In genomic region chr4:134246256-134246655, GRCm38 (mm10) we compare ENCODE assay signal across 15 mouse cellular contexts. TPM values are rescaled to one million over a fixed set of nuclear protein-coding genes. Genes with fewer than 3 reads are reported as not detected.
DNase-seq lines count a peak whose midpoint lies in the region; ATAC-seq and TF ChIP-seq lines count a peak whose summit lies in the region.
"Had no signal": no experiment of that assay in that cellular context is flagged by ENCODE, and none has a peak within 500 bp of the region (broad histone marks: within the 10 kb centered on the region; RNA-seq: fewer than 3 reads in every experiment).

No protein-coding gene starts in this region.

- peak; percentile 63 for DNase-seq in kidney, adult 2 months
- DNase-seq in kidney, postnatal 14 days: no peak
- no peak for DNase-seq in yolk sac, embryonic 10.5 days (ENCODE audit: low spot score)
- DNase-seq in stomach, postnatal 0 days (ENCODE audit: low spot score): no peak
- no peak for DNase-seq in thymus, adult 18-20 months
- DNase-seq: cerebellum, adult 8-10 months; heart, postnatal 36 days; liver; lung, postnatal 10 days; right cerebral cortex, postnatal 4 days had no signal

- TF ChIP-seq EP300 in stomach, postnatal 0 days (optimal IDR thresholded peaks at IDR 0.05): no peak

- ATAC-seq in embryonic facial prominence, embryonic 13.5 days (ENCODE audit: insufficient number of reproducible peaks, insufficient read depth, low FRiP score, low TSS enrichment, low read depth): no peak
- 0 out of 2 replicates have a peak, but pooled peaks have one; percentile 1 for ATAC-seq in hindbrain, embryonic 13.5 days (ENCODE audit: low FRiP score)
- no peak for ATAC-seq in neural tube, embryonic 12.5 days (ENCODE audit: low FRiP score, low read depth)
- no peak for ATAC-seq in stomach, postnatal 0 days (ENCODE audit: low FRiP score, low TSS enrichment)

- H3K27ac ChIP-seq in kidney, adult 2 months (ENCODE audit: insufficient read depth, low read depth, low read length): no peak overlapping the region
- no peak overlapping the region for H3K27ac ChIP-seq in embryonic facial prominence, embryonic 13.5 days
- H3K27ac ChIP-seq in hindbrain, embryonic 13.5 days: peak overlapping the region; percentile 48; the same call in 1 of the 2 replicates
- no peak overlapping the region for H3K27ac ChIP-seq in neural tube, embryonic 12.5 days
- no peak overlapping the region for H3K27ac ChIP-seq in stomach, postnatal 0 days (replicated peaks)

- H3K4me1 ChIP-seq in kidney, adult 2 months (ENCODE audit: control insufficient read depth, insufficient read depth, low read length): peaks cover 8% of the 10 kb centered on the region; the same call in 1 of the 2 replicates
- H3K4me1 ChIP-seq in embryonic facial prominence, embryonic 13.5 days: peaks cover 42% of the 10 kb centered on the region
- H3K4me1 ChIP-seq in hindbrain, embryonic 13.5 days (replicated peaks): peaks cover 52% of the 10 kb centered on the region
- peaks cover 42% of the 10 kb centered on the region for H3K4me1 ChIP-seq in neural tube, embryonic 12.5 days
- peaks cover 5% of the 10 kb centered on the region; the same call in 1 of the 2 replicates for H3K4me1 ChIP-seq in stomach, postnatal 0 days (replicated peaks; ENCODE audit: control insufficient read depth, insufficient read depth)

- no peak overlapping the region for H3K9ac ChIP-seq in embryonic facial prominence, embryonic 13.5 days
- no peak overlapping the region for H3K9ac ChIP-seq in hindbrain, embryonic 13.5 days
- no peak overlapping the region for H3K9ac ChIP-seq in neural tube, embryonic 12.5 days
- H3K9ac ChIP-seq in stomach, postnatal 0 days (ENCODE audit: low read length): no peak overlapping the region

- H3K36me3 ChIP-seq in kidney, adult 2 months (ENCODE audit: control insufficient read depth, insufficient read depth, low read length): no peaks in the 10 kb centered on the region
- H3K36me3 ChIP-seq in embryonic facial prominence, embryonic 13.5 days: peaks cover 6% of the 10 kb centered on the region; the same call in 1 of the 2 replicates
- H3K36me3 ChIP-seq in hindbrain, embryonic 13.5 days: no peaks in the 10 kb centered on the region
- H3K36me3 ChIP-seq in neural tube, embryonic 12.5 days: no peaks in the 10 kb centered on the region
- H3K36me3 ChIP-seq in stomach, postnatal 0 days (ENCODE audit: control insufficient read depth, insufficient read depth, low read length): no peaks in the 10 kb centered on the region

- H3K27me3 ChIP-seq in kidney, adult 2 months (replicated peaks; ENCODE audit: control insufficient read depth, insufficient read depth, low read length): peaks cover 3% of the 10 kb centered on the region; the same call in 1 of the 2 replicates
- H3K27me3 ChIP-seq in embryonic facial prominence, embryonic 13.5 days: peaks cover 52% of the 10 kb centered on the region
- H3K27me3 ChIP-seq in hindbrain, embryonic 13.5 days: peaks cover 52% of the 10 kb centered on the region
- peaks cover 42% of the 10 kb centered on the region for H3K27me3 ChIP-seq in neural tube, embryonic 12.5 days (replicated peaks)
- peaks cover 4% of the 10 kb centered on the region; the same call in 1 of the 2 replicates for H3K27me3 ChIP-seq in stomach, postnatal 0 days (ENCODE audit: control insufficient read depth, insufficient read depth, low read length)

- TF ChIP-seq CTCF in kidney, adult 2 months (conservative IDR thresholded peaks at IDR 0.05; ENCODE audit: insufficient read depth, insufficient read length, low read depth, low read length): no peak
- TF ChIP-seq CTCF in stomach, postnatal 0 days (IDR thresholded peaks at IDR 0.05; ENCODE audit: low read depth): no peak

- H3K4me2 ChIP-seq in embryonic facial prominence, embryonic 13.5 days: 0 out of 2 replicates have a peak overlapping the region, but pooled peaks have one; percentile 90
- H3K4me2 ChIP-seq in hindbrain, embryonic 13.5 days: peak overlapping the region; percentile 96; the same call in 1 of the 2 replicates
- H3K4me2 ChIP-seq in neural tube, embryonic 12.5 days (replicated peaks): peak overlapping the region; percentile 98
- no peak overlapping the region for H3K4me2 ChIP-seq in stomach, postnatal 0 days (replicated peaks; ENCODE audit: low read depth)

- H3K4me3 ChIP-seq in kidney, adult 2 months (ENCODE audit: insufficient read depth, low read depth, low read length): no peak overlapping the region
- H3K4me3 ChIP-seq in embryonic facial prominence, embryonic 13.5 days: no peak overlapping the region
- no peak overlapping the region for H3K4me3 ChIP-seq in hindbrain, embryonic 13.5 days
- H3K4me3 ChIP-seq in neural tube, embryonic 12.5 days: no peak overlapping the region
- H3K4me3 ChIP-seq in stomach, postnatal 0 days (ENCODE audit: low read depth, low read length): no peak overlapping the region

- no peak for TF ChIP-seq POLR2A in kidney, adult 2 months (IDR thresholded peaks at IDR 0.05; ENCODE audit: low read depth, low read length)

- WGBS in kidney, adult 2 months: 26% methylated on average over 4 of the region's 4 CpGs
- 41% methylated on average over 4 of the region's 4 CpGs for WGBS in embryonic facial prominence, embryonic 13.5 days
- WGBS in hindbrain, embryonic 13.5 days: 27% methylated on average over 4 of the region's 4 CpGs
- 29% methylated on average over 4 of the region's 4 CpGs for WGBS in neural tube, embryonic 12.5 days
- WGBS in stomach, postnatal 0 days: 49% methylated on average over 4 of the region's 4 CpGs

- H3K9me3 ChIP-seq in embryonic facial prominence, embryonic 13.5 days: no peaks in the 10 kb centered on the region
- H3K9me3 ChIP-seq in hindbrain, embryonic 13.5 days: no peaks in the 10 kb centered on the region
- no peaks in the 10 kb centered on the region for H3K9me3 ChIP-seq in neural tube, embryonic 12.5 days
- H3K9me3 ChIP-seq in stomach, postnatal 0 days (ENCODE audit: control insufficient read depth, low read length): no peaks in the 10 kb centered on the region

RNA-seq across cellular contexts. Expression of gene Gm30191, which starts 0.5 kb away (rescaled TPM):
- polyA plus RNA-seq in kidney, adult 2 months (2012; rRNA removed): 0.27 TPM in 1 of 2 replicates, not detected in the other
- polyA plus RNA-seq in embryonic facial prominence, embryonic 13.5 days (2015; fragmentation: Nextera tagmentation; extraction: Ambion mirVana): not detected in 2 replicates
- polyA plus RNA-seq in hindbrain, embryonic 13.5 days (2015; fragmentation: Nextera tagmentation; extraction: Ambion mirVana): 0.54 and 0.74 TPM in 2 replicates
- polyA plus RNA-seq in neural tube, embryonic 12.5 days (2016; fragmentation: Nextera tagmentation; extraction: Ambion mirVana): 0.33 TPM in 1 of 2 replicates, not detected in the other
- polyA plus RNA-seq in stomach, postnatal 0 days (2015; fragmentation: Nextera tagmentation; extraction: Ambion mirVana): not detected in 2 replicates
- polyA plus RNA-seq: myocyte had no signal

RNA-seq across cellular contexts. Expression of gene Zfp593, which starts 0.9 kb away (rescaled TPM):
- polyA plus RNA-seq in kidney, adult 2 months (2012; rRNA removed): 6.0 and 6.4 TPM in 2 replicates
- polyA plus RNA-seq in embryonic facial prominence, embryonic 13.5 days (2015; fragmentation: Nextera tagmentation; extraction: Ambion mirVana): 18.8 and 19.7 TPM in 2 replicates
- 15.5 and 15.7 TPM in 2 replicates for polyA plus RNA-seq in hindbrain, embryonic 13.5 days (2015; fragmentation: Nextera tagmentation; extraction: Ambion mirVana)
- polyA plus RNA-seq in neural tube, embryonic 12.5 days (2016; fragmentation: Nextera tagmentation; extraction: Ambion mirVana): 18.6 and 18.9 TPM in 2 replicates
- polyA plus RNA-seq in stomach, postnatal 0 days (2015; fragmentation: Nextera tagmentation; extraction: Ambion mirVana): 12.1 and 12.6 TPM in 2 replicates

RNA-seq across cellular contexts. Expression of gene E130218I03Rik, which starts 2.8 kb away (rescaled TPM):
- not detected in 2 replicates for polyA plus RNA-seq in kidney, adult 2 months (2012; rRNA removed)
- 0.72 TPM in 1 of 2 replicates, not detected in the other for polyA plus RNA-seq in embryonic facial prominence, embryonic 13.5 days (2015; fragmentation: Nextera tagmentation; extraction: Ambion mirVana)
- 0.45 and 0.56 TPM in 2 replicates for polyA plus RNA-seq in hindbrain, embryonic 13.5 days (2015; fragmentation: Nextera tagmentation; extraction: Ambion mirVana)
- 0.45 and 0.84 TPM in 2 replicates for polyA plus RNA-seq in neural tube, embryonic 12.5 days (2016; fragmentation: Nextera tagmentation; extraction: Ambion mirVana)
- 0.21 and 0.31 TPM in 2 replicates for polyA plus RNA-seq in stomach, postnatal 0 days (2015; fragmentation: Nextera tagmentation; extraction: Ambion mirVana)
- polyA plus RNA-seq: erythroblast, embryonic 14.5 days had no signal

RNA-seq across cellular contexts. Expression of gene Grrp1, which starts 7.7 kb away (rescaled TPM):
- polyA plus RNA-seq in kidney, adult 2 months (2012; rRNA removed): 11.5 and 11.8 TPM in 2 replicates
- polyA plus RNA-seq in embryonic facial prominence, embryonic 13.5 days (2015; fragmentation: Nextera tagmentation; extraction: Ambion mirVana): 3.9 and 6.4 TPM in 2 replicates
- polyA plus RNA-seq in hindbrain, embryonic 13.5 days (2015; fragmentation: Nextera tagmentation; extraction: Ambion mirVana): 9.3 and 14.2 TPM in 2 replicates
- polyA plus RNA-seq in neural tube, embryonic 12.5 days (2016; fragmentation: Nextera tagmentation; extraction: Ambion mirVana): 9.7 and 10.2 TPM in 2 replicates
- 3.7 and 4.2 TPM in 2 replicates for polyA plus RNA-seq in stomach, postnatal 0 days (2015; fragmentation: Nextera tagmentation; extraction: Ambion mirVana)

RNA-seq across cellular contexts. Expression of gene Cnksr1, which starts 8.1 kb away (rescaled TPM):
- 14.9 and 17.3 TPM in 2 replicates for polyA plus RNA-seq in kidney, adult 2 months (2012; rRNA removed)
- polyA plus RNA-seq in embryonic facial prominence, embryonic 13.5 days (2015; fragmentation: Nextera tagmentation; extraction: Ambion mirVana): 2.9 and 3.9 TPM in 2 replicates
- polyA plus RNA-seq in hindbrain, embryonic 13.5 days (2015; fragmentation: Nextera tagmentation; extraction: Ambion mirVana): 0.06 and 0.08 TPM in 2 replicates
- 0.13 and 0.19 TPM in 2 replicates for polyA plus RNA-seq in neural tube, embryonic 12.5 days (2016; fragmentation: Nextera tagmentation; extraction: Ambion mirVana)
- 9.4 and 9.5 TPM in 2 replicates for polyA plus RNA-seq in stomach, postnatal 0 days (2015; fragmentation: Nextera tagmentation; extraction: Ambion mirVana)
- polyA plus RNA-seq: erythroblast, embryonic 14.5 days had no signal
